Mouse (Mus musculus) embryonic facial prominence, embryonic 12.5 days (tissue): ENCODE results near the gene Smoc1. TPM values are rescaled to one million over a fixed set of nuclear protein-coding genes. Genes with fewer than 3 reads are reported as not detected.

Experiments used
- ATAC-seq: fragments of 200-750 bp; cut with Nextera tagmentation; 2 replicates; pipeline ENCODE4 v1.8.0; 2017; ENCODE audit not compliant: insufficient number of reproducible peaks, insufficient read depth, low FRiP score, low TSS enrichment
- H3K27ac ChIP-seq: fragments of 300-500 bp; sonication (generic); 2 replicates; pipeline ENCODE4 v1.5.1; 2016; ENCODE audit warnings: mild to moderate bottlenecking
- H3K27me3 ChIP-seq: fragments of 300-500 bp; sonication (generic); 2 replicates; pipeline ENCODE4 v1.6.1; 2016; ENCODE audit warnings: mild to moderate bottlenecking, moderate library complexity
- H3K36me3 ChIP-seq: fragments of 300-500 bp; sonication (generic); 2 replicates; pipeline ENCODE4 v1.6.1; 2016; ENCODE audit warnings: mild to moderate bottlenecking
- H3K4me1 ChIP-seq: fragments of 300-500 bp; sonication (generic); 2 replicates; pipeline ENCODE4 v1.6.1; 2016
- H3K4me2 ChIP-seq: fragments of 300-500 bp; sonication (generic); replicated peaks from 2 replicates; pipeline ENCODE4 v1.6.1; 2016; ENCODE audit warnings: mild to moderate bottlenecking, moderate library complexity
- H3K4me3 ChIP-seq: fragments of 300-500 bp; sonication (generic); 2 replicates; pipeline ENCODE4 v1.5.1; 2016; ENCODE audit warnings: mild to moderate bottlenecking
- H3K9ac ChIP-seq: fragments of 300-500 bp; sonication (generic); 2 replicates; pipeline ENCODE4 v1.6.1; 2016; ENCODE audit warnings: mild to moderate bottlenecking, moderate library complexity
- H3K9me3 ChIP-seq: fragments of 300-500 bp; sonication (generic); 2 replicates; pipeline ENCODE4 v1.6.1; 2016; ENCODE audit warnings: mild to moderate bottlenecking, moderate library complexity
- WGBS: fragments of 180-500 bp; shearing (Covaris S2); methylation state at CpG from one replicate; pipeline ENCODE4 v1.1.7; 2016; 5-methylcytosine and 5-hydroxymethylcytosine counted together
- polyA plus RNA-seq: library from polyadenylated mRNA; unstranded; fragments of >200 nt; fragmentation: Nextera tagmentation; extraction: Ambion mirVana; gene quantifications from 2 replicates; pipeline ENCODE4 v1.2.1, GENCODE M21; 2016

Smoc1 gene
- polyA plus RNA-seq, 1 experiment from 2014 or later: 14.7 TPM

- WGBS: 78% methylated on average over 5 of the region's 5 CpGs
- no peak overlapping the region for H3K4me2 ChIP-seq
- no peaks in the 10 kb centered on the region for H3K36me3 ChIP-seq
- no peak for ATAC-seq
- H3K9me3 ChIP-seq: no peaks in the 10 kb centered on the region
- no peak overlapping the region for H3K9ac ChIP-seq
- H3K4me3 ChIP-seq: no peak overlapping the region
- H3K4me1 ChIP-seq: no peaks in the 10 kb centered on the region
- H3K27ac ChIP-seq: no peak overlapping the region
- no peaks in the 10 kb centered on the region for H3K27me3 ChIP-seq
Measured at GRCm38 (mm10) chr12:81088131-81088530, 61.5 kb downstream of the Smoc1 start.

GRCm38 (mm10) chr12:81091641-81092040, 65.0 kb downstream of the Smoc1 start:
- H3K4me3 ChIP-seq: no peak overlapping the region
- no peaks in the 10 kb centered on the region for H3K36me3 ChIP-seq
- no peak overlapping the region for H3K27ac ChIP-seq
- no peak overlapping the region for H3K9ac ChIP-seq
- H3K4me2 ChIP-seq: no peak overlapping the region
- 84% methylated on average over 5 of the region's 5 CpGs for WGBS
- no peak for ATAC-seq
- peaks cover 15% of the 10 kb centered on the region for H3K4me1 ChIP-seq
- no peaks in the 10 kb centered on the region for H3K9me3 ChIP-seq
- H3K27me3 ChIP-seq: no peaks in the 10 kb centered on the region

GRCm38 (mm10) chr12:81092641-81093040, 66.0 kb downstream of the Smoc1 start:
- Histone ChIP-seq H3K4me3 (no peak overlapping the region), H3K4me1 (peaks cover 15% of the 10 kb centered on the region), H3K36me3 (no peaks in the 10 kb centered on the region), H3K27me3 (no peaks in the 10 kb centered on the region), H3K4me2 (no peak overlapping the region), H3K9ac (no peak overlapping the region), H3K9me3 (no peaks in the 10 kb centered on the region), H3K27ac (no peak overlapping the region)
- ATAC-seq: no peak
- WGBS: 77% methylated on average over 3 of the region's 3 CpGs

- WGBS: 74% methylated on average over 7 of the region's 7 CpGs
- ATAC-seq: no peak
- peaks cover 15% of the 10 kb centered on the region for H3K4me1 ChIP-seq
Measured at GRCm38 (mm10) chr12:81093211-81093610, 66.6 kb downstream of the Smoc1 start.

GRCm38 (mm10) chr12:81094766-81095405, 68.3 kb downstream of the Smoc1 start:
- ATAC-seq: no peak
- peaks cover 16% of the 10 kb centered on the region for H3K4me1 ChIP-seq

More at GRCm38 (mm10) chr12:81093211-81093610, 66.6 kb downstream of the Smoc1 start:
- Histone ChIP-seq H3K27me3 (no peaks in the 10 kb centered on the region), H3K4me2 (no peak overlapping the region), H3K27ac (no peak overlapping the region), H3K36me3 (no peaks in the 10 kb centered on the region), H3K9me3 (no peaks in the 10 kb centered on the region), H3K4me3 (no peak overlapping the region), H3K9ac (no peak overlapping the region)

GRCm38 (mm10) chr12:81097267-81097666, 70.7 kb downstream of the Smoc1 start:
- WGBS: 74% methylated on average over 7 of the region's 7 CpGs
- Histone ChIP-seq H3K4me2 (no peak overlapping the region), H3K27me3 (no peaks in the 10 kb centered on the region), H3K9ac (no peak overlapping the region), H3K4me1 (peaks cover 21% of the 10 kb centered on the region), H3K36me3 (no peaks in the 10 kb centered on the region), H3K27ac (no peak overlapping the region), H3K4me3 (no peak overlapping the region), H3K9me3 (no peaks in the 10 kb centered on the region)
- ATAC-seq: no peak

More at GRCm38 (mm10) chr12:81094766-81095405, 68.3 kb downstream of the Smoc1 start:
- Histone ChIP-seq H3K9ac (no peak overlapping the region), H3K9me3 (no peaks in the 10 kb centered on the region), H3K4me2 (no peak overlapping the region), H3K27ac (peak overlapping the region; percentile 50; the same call in 1 of the 2 replicates), H3K27me3 (no peaks in the 10 kb centered on the region), H3K36me3 (no peaks in the 10 kb centered on the region), H3K4me3 (no peak overlapping the region)
- 27% methylated on average over 11 of the region's 11 CpGs for WGBS

- no peaks in the 10 kb centered on the region for H3K27me3 ChIP-seq
- peaks cover 21% of the 10 kb centered on the region for H3K4me1 ChIP-seq
- no peak overlapping the region for H3K27ac ChIP-seq
- ATAC-seq: no peak
- no peak overlapping the region for H3K9ac ChIP-seq
- no peak overlapping the region for H3K4me3 ChIP-seq
- H3K36me3 ChIP-seq: no peaks in the 10 kb centered on the region
- no peak overlapping the region for H3K4me2 ChIP-seq
- 62% methylated on average over 4 of the region's 4 CpGs for WGBS
- H3K9me3 ChIP-seq: no peaks in the 10 kb centered on the region
Measured at GRCm38 (mm10) chr12:81097738-81098137, 71.1 kb downstream of the Smoc1 start.

GRCm38 (mm10) chr12:81099161-81099560, 72.6 kb downstream of the Smoc1 start:
- no peaks in the 10 kb centered on the region for H3K9me3 ChIP-seq
- 69% methylated on average over 5 of the region's 5 CpGs for WGBS
- no peaks in the 10 kb centered on the region for H3K36me3 ChIP-seq
- no peak overlapping the region for H3K4me2 ChIP-seq
- H3K27me3 ChIP-seq: no peaks in the 10 kb centered on the region
- ATAC-seq: no peak
- H3K4me3 ChIP-seq: no peak overlapping the region
- H3K9ac ChIP-seq: no peak overlapping the region
- H3K4me1 ChIP-seq: peaks cover 15% of the 10 kb centered on the region
- H3K27ac ChIP-seq: no peak overlapping the region

GRCm38 (mm10) chr12:81101691-81102090, 75.1 kb downstream of the Smoc1 start:
- Histone ChIP-seq H3K27me3 (no peaks in the 10 kb centered on the region), H3K9ac (no peak overlapping the region), H3K4me2 (no peak overlapping the region), H3K4me3 (no peak overlapping the region), H3K9me3 (no peaks in the 10 kb centered on the region), H3K4me1 (peaks cover 6% of the 10 kb centered on the region), H3K27ac (no peak overlapping the region), H3K36me3 (no peaks in the 10 kb centered on the region)
- ATAC-seq: no peak
- WGBS: 72% methylated on average over 7 of the region's 7 CpGs

GRCm38 (mm10) chr12:81104546-81104945, 77.9 kb downstream of the Smoc1 start:
- Histone ChIP-seq H3K4me3 (no peak overlapping the region), H3K4me1 (peaks cover 18% of the 10 kb centered on the region), H3K9me3 (no peaks in the 10 kb centered on the region), H3K4me2 (no peak overlapping the region), H3K27ac (no peak overlapping the region), H3K36me3 (no peaks in the 10 kb centered on the region), H3K27me3 (no peaks in the 10 kb centered on the region), H3K9ac (no peak overlapping the region)
- WGBS: 86% methylated on average over 14 of the region's 14 CpGs
- ATAC-seq: no peak

GRCm38 (mm10) chr12:81105721-81106633, 79.4 kb downstream of the Smoc1 start:
- Histone ChIP-seq H3K4me3 (no peak overlapping the region), H3K9me3 (no peaks in the 10 kb centered on the region), H3K27me3 (no peaks in the 10 kb centered on the region), H3K4me2 (no peak overlapping the region), H3K36me3 (no peaks in the 10 kb centered on the region), H3K9ac (no peak overlapping the region), H3K4me1 (peaks cover 12% of the 10 kb centered on the region), H3K27ac (no peak overlapping the region; the same call in 1 of the 2 replicates)
- WGBS: 92% methylated on average over 12 of the region's 12 CpGs
- ATAC-seq: no peak
